In the genomic region with DNA sequence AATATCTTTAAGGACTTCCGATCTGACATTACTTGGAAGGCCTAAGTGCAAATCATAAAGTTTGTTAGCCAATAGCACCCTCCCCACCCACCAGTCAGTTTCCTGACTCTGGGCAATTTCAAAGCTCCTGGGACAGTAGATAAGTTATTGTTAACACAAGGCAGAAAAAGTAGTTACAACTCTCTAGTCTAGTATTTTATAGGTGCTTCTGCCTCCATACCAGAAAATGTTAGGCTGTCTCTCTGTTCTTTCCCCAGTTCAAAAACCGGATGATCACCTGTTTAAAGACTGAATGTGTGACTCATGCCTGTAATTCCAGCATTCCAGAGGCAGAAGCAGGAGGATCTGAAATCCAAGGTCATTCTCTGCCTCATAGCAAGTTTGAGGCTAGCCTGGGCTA, we compare ENCODE assay signal across 33 mouse cellular contexts. TPM values are rescaled to one million over a fixed set of nuclear protein-coding genes. Genes with fewer than 3 reads are reported as not detected.
"Had no signal": no experiment of that assay in that cellular context is flagged by ENCODE, and none has a peak within 500 bp of the region (broad histone marks: within the 10 kb centered on the region; RNA-seq: fewer than 3 reads in every experiment).

No protein-coding gene starts in this region.

- H3K27ac ChIP-seq: left cerebral cortex, adult 2 months; limb, embryonic 12.5 days; limb, embryonic 13.5 days; limb, embryonic 15.5 days; liver, embryonic 12.5 days; liver, embryonic 13.5 days; liver, embryonic 14.5 days; liver, embryonic 15.5 days; lung, embryonic 15.5 days; macrophage; midbrain, embryonic 12.5 days; midbrain, embryonic 13.5 days; midbrain, embryonic 15.5 days; neural tube, embryonic 12.5 days had no signal

- H3K4me3 ChIP-seq: left cerebral cortex, adult 2 months; limb, embryonic 13.5 days; limb, embryonic 15.5 days; liver, embryonic 12.5 days; liver, embryonic 13.5 days; liver, embryonic 15.5 days; megakaryocyte, embryonic 14.5 days; midbrain, embryonic 12.5 days; midbrain, embryonic 13.5 days; midbrain, embryonic 15.5 days; neural tube, embryonic 12.5 days had no signal

- H3K9ac ChIP-seq: limb, embryonic 12.5 days; limb, embryonic 13.5 days; limb, embryonic 15.5 days; liver, embryonic 12.5 days; liver, embryonic 13.5 days; liver, embryonic 14.5 days; liver, embryonic 15.5 days; liver, postnatal 0 days; lung, embryonic 14.5 days; lung, embryonic 15.5 days; midbrain, embryonic 12.5 days; midbrain, embryonic 13.5 days; midbrain, embryonic 15.5 days; neural tube, embryonic 12.5 days had no signal

- H3K27me3 ChIP-seq: limb, embryonic 15.5 days; lung, embryonic 15.5 days; midbrain, embryonic 12.5 days; midbrain, embryonic 13.5 days; midbrain, embryonic 15.5 days; neural tube, embryonic 12.5 days had no signal

- H3K9me3 ChIP-seq: limb, embryonic 10.5 days; limb, embryonic 12.5 days; limb, embryonic 13.5 days; limb, embryonic 15.5 days; liver, embryonic 12.5 days; liver, embryonic 13.5 days; liver, embryonic 15.5 days; lung, embryonic 15.5 days; megakaryocyte, embryonic 14.5 days; midbrain, embryonic 10.5 days; midbrain, embryonic 12.5 days; midbrain, embryonic 13.5 days; midbrain, embryonic 15.5 days; neural tube, embryonic 12.5 days had no signal

- ATAC-seq: liver, embryonic 12.5 days; liver, postnatal 0 days; lung, postnatal 0 days; midbrain, embryonic 13.5 days; midbrain, embryonic 15.5 days; midbrain, embryonic 16.5 days had no signal

- H3K4me2 ChIP-seq: limb, embryonic 15.5 days; liver, embryonic 11.5 days; liver, embryonic 12.5 days; liver, embryonic 13.5 days; liver, embryonic 15.5 days; lung, embryonic 15.5 days; midbrain, embryonic 15.5 days had no signal

- DNase-seq: left cerebral cortex, postnatal 4 days; liver; liver, embryonic 13.5 days; liver, postnatal 0 days; lung, adult 18-20 months; lung, adult 2 months; lung, embryonic 14.5 days; lung, postnatal 10 days; lung, postnatal 14 days; lung, postnatal 36 days; lung, postnatal 4 days; midbrain, embryonic 14.5 days had no signal

- H3K36me3 ChIP-seq: limb, embryonic 10.5 days; limb, embryonic 12.5 days; limb, embryonic 13.5 days; limb, embryonic 15.5 days; liver, embryonic 12.5 days; liver, embryonic 13.5 days; liver, embryonic 15.5 days; lung, embryonic 15.5 days; midbrain, embryonic 12.5 days; midbrain, embryonic 13.5 days; midbrain, embryonic 15.5 days; neural tube, embryonic 12.5 days had no signal

RNA-seq across cellular contexts. Expression of gene Tmeff1, which starts 46.4 kb away (rescaled TPM):
- total RNA-seq: megakaryocyte-erythroid progenitor cell, adult 5-6 weeks had no signal
- polyA plus RNA-seq: liver, adult 2 months; macrophage had no signal
